Mouse (Mus musculus) intestine, embryonic 15.5 days (tissue): ENCODE results near the gene Hoxa11. TPM values are rescaled to one million over a fixed set of nuclear protein-coding genes. Genes with fewer than 3 reads are reported as not detected.

ENCODE experiments used
- ATAC-seq: fragments of 200-750 bp; cut with Nextera tagmentation; 2 replicates; pipeline ENCODE4 v1.8.0; 2017; ENCODE audit warnings: moderate TSS enrichment, moderate library complexity
- H3K27ac ChIP-seq: fragments of 300-500 bp; sonication (generic); 2 replicates; pipeline ENCODE4 v1.5.1; 2015; ENCODE audit warnings: mild to moderate bottlenecking, inconsistent platforms
- H3K27me3 ChIP-seq: fragments of 300-500 bp; sonication (generic); replicated peaks from 2 replicates; pipeline ENCODE4 v1.6.1; 2015; ENCODE audit warnings: inconsistent platforms
- H3K36me3 ChIP-seq: fragments of 300-500 bp; sonication (generic); 2 replicates; pipeline ENCODE4 v1.6.1; 2015; ENCODE audit warnings: inconsistent platforms
- H3K4me1 ChIP-seq: fragments of 300-500 bp; sonication (generic); replicated peaks from 2 replicates; pipeline ENCODE4 v1.6.1; 2015; ENCODE audit warnings: inconsistent platforms
- H3K4me2 ChIP-seq: fragments of 300-500 bp; sonication (generic); replicated peaks from 2 replicates; pipeline ENCODE4 v1.6.1; 2015; ENCODE audit warnings: mild to moderate bottlenecking, inconsistent platforms
- H3K4me3 ChIP-seq: fragments of 300-500 bp; sonication (generic); replicated peaks from 2 replicates; pipeline ENCODE4 v1.5.1; 2015; ENCODE audit warnings: inconsistent platforms
- H3K9ac ChIP-seq: fragments of 300-500 bp; sonication (generic); 2 replicates; pipeline ENCODE4 v1.6.1; 2015; ENCODE audit warnings: inconsistent platforms
- H3K9me3 ChIP-seq: fragments of 300-500 bp; sonication (generic); 2 replicates; pipeline ENCODE4 v1.6.1; 2016; ENCODE audit warnings: inconsistent platforms
- WGBS: fragments of 180-500 bp; shearing (Covaris S2); methylation state at CpG from one replicate; pipeline ENCODE4 v1.1.7; 2015; 5-methylcytosine and 5-hydroxymethylcytosine counted together
- polyA plus RNA-seq: library from polyadenylated mRNA; unstranded; fragments of >200 nt; fragmentation: Nextera tagmentation; extraction: Ambion mirVana; gene quantifications from 2 replicates; pipeline ENCODE4 v1.2.1, GENCODE M21; 2015

Gene Hoxa11
- polyA plus RNA-seq, 1 experiment from 2014 or later: 3.3 TPM

DNA sequence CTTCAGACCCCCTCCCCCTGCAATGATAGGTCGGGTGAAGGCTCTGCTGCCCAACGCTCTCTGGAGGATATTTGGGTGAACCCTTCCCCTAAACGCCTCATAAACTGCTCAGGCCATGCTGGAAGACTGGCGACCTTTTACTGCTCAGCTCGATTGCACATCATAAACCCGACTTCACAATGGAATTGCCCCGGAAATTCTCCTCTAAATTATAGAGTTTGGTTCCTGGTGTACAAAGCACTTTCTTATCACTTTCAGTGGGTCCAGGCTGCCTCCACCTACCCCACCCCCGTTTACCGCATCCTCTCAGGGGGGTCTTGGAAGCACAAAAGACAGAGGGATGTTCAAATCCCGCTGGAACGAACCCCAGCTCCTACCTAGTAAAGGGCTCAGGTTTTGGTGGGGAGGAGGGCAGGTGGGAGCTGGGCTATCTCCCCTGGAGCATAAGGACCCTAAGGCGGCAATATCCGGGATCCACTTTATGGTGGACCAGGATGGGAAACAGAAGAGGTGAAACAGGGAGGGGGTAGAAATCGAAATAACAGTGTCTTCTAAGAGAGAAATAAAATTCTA, 26.9 kb downstream of the Hoxa11 start:
- no peak overlapping the region for H3K27ac ChIP-seq
- no peak for ATAC-seq
- peaks cover 89% of the 10 kb centered on the region for H3K27me3 ChIP-seq
- 40% methylated on average over 14 of the region's 14 CpGs for WGBS
- H3K4me1 ChIP-seq: peaks cover 18% of the 10 kb centered on the region
- no peaks in the 10 kb centered on the region for H3K9me3 ChIP-seq
- H3K4me2 ChIP-seq: peak overlapping the region; percentile 77
- H3K9ac ChIP-seq: no peak overlapping the region
- H3K4me3 ChIP-seq: peak overlapping the region; percentile 42; the same call in 1 of the 2 replicates
- no peaks in the 10 kb centered on the region for H3K36me3 ChIP-seq

DNA sequence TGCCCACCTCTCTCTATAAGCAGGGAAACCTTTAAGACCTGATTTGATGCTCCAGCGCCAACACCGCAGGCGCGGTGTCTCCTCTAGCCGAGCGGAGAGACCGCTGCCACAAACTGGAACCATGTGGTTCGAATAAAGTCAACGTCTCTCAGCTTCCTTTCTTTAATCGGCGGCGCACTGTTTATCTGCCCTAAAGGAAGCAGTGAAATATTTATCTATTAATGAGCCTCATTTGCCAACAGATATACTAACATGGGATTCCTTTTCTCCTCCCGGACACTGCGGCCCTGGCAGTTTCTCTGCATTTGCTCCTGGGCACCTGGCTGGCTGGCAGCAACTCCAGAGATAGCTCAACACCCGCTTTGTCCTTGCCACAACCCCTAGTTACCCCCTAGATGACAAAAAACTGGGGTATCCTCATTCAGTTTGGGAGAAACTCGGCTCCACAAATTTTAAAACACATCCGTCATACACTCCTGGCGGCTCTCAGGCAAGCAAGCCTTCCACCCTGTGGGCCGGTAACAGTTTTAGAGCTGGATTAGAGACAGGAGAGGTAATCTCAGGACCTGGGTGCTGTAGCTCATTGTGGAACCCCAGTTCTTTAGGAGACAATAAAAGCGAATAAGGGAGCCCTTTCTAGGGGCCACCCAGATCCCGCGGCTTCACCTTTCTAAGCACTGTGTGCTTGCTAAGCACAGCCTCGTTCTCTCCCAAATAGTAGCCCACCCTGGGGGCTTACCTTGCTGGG, 27.5 kb downstream of the Hoxa11 start:
- H3K36me3 ChIP-seq: no peaks in the 10 kb centered on the region
- H3K27ac ChIP-seq: no peak overlapping the region; the same call in 1 of the 2 replicates
- peak overlapping the region; percentile 77 for H3K4me2 ChIP-seq
- ATAC-seq: no peak
- 16% methylated on average over 23 of the region's 23 CpGs for WGBS
- peak overlapping the region; percentile 29 for H3K9ac ChIP-seq
- H3K4me1 ChIP-seq: peaks cover 19% of the 10 kb centered on the region
- H3K27me3 ChIP-seq: peaks cover 85% of the 10 kb centered on the region
- no peaks in the 10 kb centered on the region for H3K9me3 ChIP-seq
- H3K4me3 ChIP-seq: peak overlapping the region; percentile 42

DNA sequence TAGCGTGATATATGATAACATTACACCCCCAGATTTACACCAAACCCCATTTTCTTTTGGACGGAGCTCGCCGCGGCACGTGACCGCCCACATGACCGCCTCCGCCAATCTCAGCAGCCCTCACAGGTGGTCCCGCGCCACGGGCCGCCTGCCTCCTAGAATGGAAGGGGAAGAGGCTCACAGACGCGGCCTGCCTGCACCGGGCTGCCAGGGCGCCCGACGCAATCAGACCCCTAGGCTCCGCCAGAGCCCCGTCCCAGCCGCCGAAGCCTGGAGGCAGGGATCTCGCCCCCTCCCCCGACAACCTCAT, 28.2 kb downstream of the Hoxa11 start:
- H3K4me1 ChIP-seq: peaks cover 24% of the 10 kb centered on the region
- peaks cover 85% of the 10 kb centered on the region for H3K27me3 ChIP-seq
- no peaks in the 10 kb centered on the region for H3K36me3 ChIP-seq
- H3K27ac ChIP-seq: peak overlapping the region; percentile 37; the same call in 1 of the 2 replicates
- no peaks in the 10 kb centered on the region for H3K9me3 ChIP-seq
- peak; percentile 55 for ATAC-seq
- under 1% methylated on average over 25 of the region's 25 CpGs for WGBS
- peak overlapping the region; percentile 29; the same call in 1 of the 2 replicates for H3K9ac ChIP-seq
- peak overlapping the region; percentile 77 for H3K4me2 ChIP-seq
- peak overlapping the region; percentile 42 for H3K4me3 ChIP-seq

DNA sequence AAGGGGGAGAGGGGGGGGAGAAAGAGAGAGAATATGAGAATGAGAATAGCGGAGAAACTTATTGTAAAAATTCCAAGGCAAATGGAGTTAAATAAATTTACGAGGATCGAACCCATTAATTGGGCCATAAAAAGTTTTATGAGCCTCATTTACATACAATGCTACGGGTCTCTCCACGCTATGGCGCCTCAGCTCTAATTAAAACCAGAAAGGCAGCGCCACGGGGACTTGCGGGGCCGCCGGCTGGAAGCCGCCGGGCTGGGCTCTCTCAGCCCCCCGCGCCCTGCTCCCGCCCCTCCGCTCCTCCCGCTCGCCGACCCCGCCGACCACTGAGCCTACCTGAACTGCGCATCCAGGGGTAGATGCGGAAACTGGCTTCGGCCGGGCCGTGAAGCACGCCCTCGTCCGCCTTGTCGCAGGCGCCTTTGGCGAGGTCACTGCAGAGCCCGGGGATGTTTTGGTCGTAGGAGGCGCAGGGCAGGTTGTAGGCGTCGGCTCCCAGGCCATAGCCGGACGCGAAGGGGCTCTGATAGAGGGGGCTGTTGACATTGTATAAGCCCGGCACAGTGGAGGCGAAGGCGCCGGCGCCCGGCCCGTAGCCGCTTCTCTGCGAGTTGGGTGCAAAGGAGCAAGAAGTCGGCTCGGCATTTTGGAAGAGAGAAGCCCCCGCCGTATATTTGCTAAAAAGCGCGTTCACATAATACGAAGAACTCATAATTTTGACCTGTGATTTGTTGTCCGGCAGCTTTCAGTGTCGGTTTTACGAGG, 28.7 kb downstream of the Hoxa11 start:
- Histone ChIP-seq H3K4me3 (peak overlapping the region; percentile 42), H3K27ac (peak overlapping the region; percentile 37; the same call in 1 of the 2 replicates), H3K9me3 (no peaks in the 10 kb centered on the region), H3K9ac (peak overlapping the region; percentile 51), H3K4me1 (peaks cover 22% of the 10 kb centered on the region), H3K36me3 (no peaks in the 10 kb centered on the region), H3K4me2 (peak overlapping the region; percentile 77), H3K27me3 (peaks cover 82% of the 10 kb centered on the region)
- 1% methylated on average over 60 of the region's 60 CpGs for WGBS
- no peak for ATAC-seq

DNA sequence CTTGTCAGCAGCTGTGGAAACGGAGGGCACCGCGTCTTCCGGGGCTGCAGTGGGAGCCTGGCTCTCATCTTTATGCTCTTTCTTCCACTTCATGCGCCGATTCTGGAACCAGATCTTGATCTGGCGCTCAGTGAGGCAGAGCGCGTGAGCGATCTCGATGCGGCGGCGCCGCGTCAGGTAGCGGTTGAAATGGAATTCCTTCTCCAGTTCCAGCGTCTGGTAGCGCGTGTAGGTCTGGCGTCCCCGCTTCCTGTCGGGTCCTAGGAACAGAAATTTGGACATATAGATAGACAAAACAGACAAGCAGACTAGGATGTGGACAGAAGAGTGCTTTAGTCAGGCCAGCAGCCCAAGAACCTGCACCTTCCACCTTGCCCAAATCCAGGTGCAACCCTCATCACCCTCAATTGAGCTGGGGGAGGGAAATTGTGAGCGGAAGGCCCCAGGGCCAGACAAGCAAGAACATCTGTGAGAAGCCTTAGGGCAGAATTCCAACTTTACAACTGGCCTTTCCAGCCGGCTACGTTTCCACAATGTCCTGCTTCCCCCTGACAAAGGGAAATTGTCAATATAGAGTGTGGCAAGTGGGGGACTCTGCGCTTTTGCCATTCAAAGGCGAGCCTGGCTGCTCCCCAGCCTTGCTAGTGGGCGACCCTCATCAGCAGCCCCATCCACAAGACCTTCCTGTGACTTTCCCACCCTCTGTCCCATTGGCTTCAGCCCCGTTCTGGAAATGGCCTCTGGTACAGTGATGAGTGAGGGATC, 29.7 kb downstream of the Hoxa11 start:
- Histone ChIP-seq H3K4me3 (peak overlapping the region; percentile 42), H3K4me1 (peaks cover 26% of the 10 kb centered on the region), H3K27ac (no peak overlapping the region), H3K27me3 (peaks cover 83% of the 10 kb centered on the region), H3K9me3 (no peaks in the 10 kb centered on the region), H3K36me3 (no peaks in the 10 kb centered on the region), H3K9ac (peak overlapping the region; percentile 22), H3K4me2 (peak overlapping the region; percentile 77)
- ATAC-seq: no peak
- 11% methylated on average over 30 of the region's 30 CpGs for WGBS

DNA sequence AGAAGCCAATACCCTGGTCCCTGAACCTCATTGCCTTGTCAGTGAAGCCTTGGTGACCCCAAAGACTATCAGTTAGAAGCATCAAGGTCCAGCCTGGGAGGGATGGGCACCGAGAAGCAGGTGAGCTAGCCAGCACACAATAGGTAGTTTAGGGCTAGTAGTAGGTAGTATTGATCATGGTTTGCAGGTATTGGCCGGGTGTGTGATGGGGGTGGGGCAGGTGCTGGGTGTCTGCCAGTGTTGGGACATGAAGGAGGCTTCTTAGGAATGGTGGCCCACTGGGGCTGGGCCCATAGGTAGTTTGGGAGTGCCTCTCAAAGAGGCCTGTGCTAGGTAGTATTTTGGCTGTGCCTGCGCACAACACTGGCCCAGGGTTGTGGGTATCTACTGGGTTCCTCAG, 30.5 kb downstream of the Hoxa11 start:
- WGBS: 43% methylated on average over 3 of the region's 3 CpGs
- Histone ChIP-seq H3K4me3 (no peak overlapping the region), H3K36me3 (no peaks in the 10 kb centered on the region), H3K27ac (no peak overlapping the region), H3K4me2 (no peak overlapping the region), H3K9ac (no peak overlapping the region), H3K4me1 (peaks cover 26% of the 10 kb centered on the region), H3K27me3 (peaks cover 80% of the 10 kb centered on the region), H3K9me3 (no peaks in the 10 kb centered on the region)
- ATAC-seq: no peak

DNA sequence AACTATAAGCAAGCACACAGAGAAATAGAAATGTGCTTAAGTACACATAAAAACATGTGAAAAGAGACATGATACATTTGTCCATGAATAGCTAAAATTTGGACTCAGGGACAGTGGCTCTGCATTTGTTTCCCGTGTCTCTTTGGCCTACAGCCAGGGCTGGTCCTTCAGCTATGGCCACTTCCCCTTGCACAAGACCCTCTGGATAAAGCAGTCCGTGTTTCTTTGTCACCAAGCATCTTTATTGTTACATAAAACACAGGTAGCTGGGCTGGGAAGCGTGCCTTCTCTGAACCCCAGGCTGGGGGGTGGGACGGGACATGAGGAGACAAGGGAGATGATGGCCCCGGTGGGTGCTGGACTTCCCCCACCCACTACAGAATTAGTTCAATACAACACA, 31.3 kb downstream of the Hoxa11 start:
- H3K9me3 ChIP-seq: no peaks in the 10 kb centered on the region
- H3K4me1 ChIP-seq: peaks cover 30% of the 10 kb centered on the region
- H3K9ac ChIP-seq: no peak overlapping the region
- no peak overlapping the region for H3K27ac ChIP-seq
- 52% methylated on average over 5 of the region's 5 CpGs for WGBS
- H3K4me3 ChIP-seq: no peak overlapping the region
- no peak for ATAC-seq
- no peak overlapping the region for H3K4me2 ChIP-seq
- H3K36me3 ChIP-seq: no peaks in the 10 kb centered on the region
- H3K27me3 ChIP-seq: peaks cover 80% of the 10 kb centered on the region

DNA sequence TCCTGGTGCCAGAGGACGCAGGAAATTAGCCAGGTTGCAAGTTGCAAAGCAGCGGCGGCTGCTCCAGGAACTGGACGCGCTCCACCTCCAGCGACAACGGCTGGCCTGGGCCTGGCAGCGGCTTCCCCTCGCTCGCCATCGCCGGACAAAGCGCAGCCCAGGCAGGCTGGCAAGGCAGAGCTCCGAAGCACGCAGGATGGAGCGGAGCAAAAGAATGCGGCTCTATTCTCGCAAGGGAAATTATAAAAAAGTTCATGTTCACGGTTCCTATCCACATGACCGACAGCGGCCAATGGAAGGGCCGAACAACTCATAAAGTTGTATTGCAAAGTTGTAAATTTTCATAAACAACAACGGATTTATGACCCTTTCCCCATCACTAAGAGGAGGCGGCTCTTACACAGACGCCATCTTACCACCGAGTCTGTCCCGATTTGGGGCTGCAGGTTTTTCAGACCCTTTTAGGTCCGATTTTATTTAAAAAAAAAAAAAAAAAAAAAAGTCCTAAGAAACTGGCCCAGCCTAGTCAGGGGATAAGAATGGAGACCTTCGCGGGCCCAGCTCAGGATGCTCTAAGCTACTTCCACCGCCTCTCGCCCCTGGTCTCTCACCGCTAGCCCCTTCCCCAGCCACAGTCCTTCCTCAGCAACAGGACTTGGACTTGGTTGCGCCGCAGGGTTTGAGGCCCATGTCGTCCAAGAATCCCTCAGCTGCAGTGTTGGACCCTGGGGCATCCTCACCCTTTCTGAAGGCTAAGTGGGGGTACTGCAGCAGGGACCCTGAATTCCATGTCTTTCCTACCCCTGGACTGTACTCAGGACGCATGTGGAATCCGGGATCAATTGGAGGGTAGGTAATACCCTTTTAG, 32.3 kb downstream of the Hoxa11 start, which contains the start of the genes Hoxa3 and Gm28308:
Gene Hoxa3 (minus strand): TSS at position 218 of the 868 bp plus-strand sequence.
Gene Gm28308 (minus strand): TSS at position 221 of the 868 bp plus-strand sequence.
- Histone ChIP-seq H3K4me2 (peak within 1 kb of the TSS; percentile 69), H3K27me3 (peaks cover 79% of the 10 kb centered on the region), H3K4me1 (peaks cover 38% of the 10 kb centered on the region), H3K36me3 (no peaks in the 10 kb centered on the region), H3K27ac (peak within 1 kb of the TSS; percentile 91), H3K9me3 (no peaks in the 10 kb centered on the region), H3K4me3 (peak within 1 kb of the TSS; percentile 52), H3K9ac (peak within 1 kb of the TSS; percentile 69)
- peak; percentile 37; the same call in 1 of the 2 replicates for ATAC-seq
- WGBS: 10% methylated on average over 38 of the region's 38 CpGs

DNA sequence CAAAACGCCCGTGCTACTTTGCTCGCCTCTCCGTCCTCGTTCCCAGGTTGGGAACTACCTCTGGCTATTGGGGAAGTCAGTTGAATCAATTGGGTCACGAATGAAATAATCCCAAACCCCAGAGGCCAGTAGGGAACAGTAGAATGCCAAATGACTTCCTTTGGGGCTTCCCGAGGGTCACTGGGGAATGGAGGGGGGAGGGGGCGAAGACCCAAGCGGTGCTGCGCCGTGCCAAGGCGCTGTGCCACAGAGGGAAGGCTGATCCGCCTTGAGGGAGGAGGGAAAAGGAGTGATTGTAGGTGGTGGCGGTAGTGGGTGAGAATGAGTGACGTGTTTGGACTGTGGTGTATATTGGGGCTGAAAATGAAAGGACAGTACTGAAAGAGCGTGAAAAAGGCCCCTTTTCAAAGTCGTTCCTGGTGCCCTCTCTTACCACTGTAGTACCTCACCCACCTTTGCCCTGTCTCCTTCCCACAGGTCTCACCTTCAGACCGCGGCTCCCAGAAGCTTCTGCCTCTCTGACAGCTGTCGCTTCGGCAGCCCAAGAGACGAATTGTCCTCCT, 33.0 kb downstream of the Hoxa11 start:
- no peak for ATAC-seq
- Histone ChIP-seq H3K4me3 (peak overlapping the region; percentile 52), H3K4me1 (peaks cover 42% of the 10 kb centered on the region), H3K9me3 (no peaks in the 10 kb centered on the region), H3K27ac (peak overlapping the region; percentile 91), H3K9ac (peak overlapping the region; percentile 69), H3K36me3 (no peaks in the 10 kb centered on the region), H3K4me2 (peak overlapping the region; percentile 69), H3K27me3 (peaks cover 76% of the 10 kb centered on the region)
- WGBS: 5% methylated on average over 22 of the region's 22 CpGs

DNA sequence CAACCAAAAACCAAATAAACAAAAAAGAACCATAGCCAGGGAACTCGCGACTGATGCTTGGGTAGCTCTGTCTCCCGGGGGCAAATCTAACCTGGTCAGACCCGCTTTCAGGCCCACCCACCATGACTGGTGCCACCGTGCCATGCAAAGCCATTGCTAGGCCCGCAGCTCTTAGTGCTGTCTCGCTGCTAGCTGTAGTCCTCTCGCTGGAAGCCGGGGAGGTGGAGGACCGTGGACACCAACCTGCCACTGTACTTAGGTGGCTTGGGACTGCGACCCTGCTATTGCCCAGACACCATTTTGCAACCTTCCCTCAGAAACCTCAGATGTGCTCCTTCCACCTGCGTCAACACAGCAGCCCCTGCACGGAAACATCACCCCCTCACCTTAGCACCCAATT, 33.6 kb downstream of the Hoxa11 start:
- peak overlapping the region; percentile 69 for H3K4me2 ChIP-seq
- no peaks in the 10 kb centered on the region for H3K9me3 ChIP-seq
- H3K36me3 ChIP-seq: no peaks in the 10 kb centered on the region
- ATAC-seq: peak; percentile 27; the same call in 1 of the 2 replicates
- peaks cover 77% of the 10 kb centered on the region for H3K27me3 ChIP-seq
- H3K9ac ChIP-seq: peak overlapping the region; percentile 69
- peak overlapping the region; percentile 52 for H3K4me3 ChIP-seq
- WGBS: 6% methylated on average over 13 of the region's 13 CpGs
- peaks cover 41% of the 10 kb centered on the region for H3K4me1 ChIP-seq
- H3K27ac ChIP-seq: peak overlapping the region; percentile 48; the same call in 1 of the 2 replicates
